ENCODE assay signal across 9 mouse cellular contexts in the genomic region with DNA sequence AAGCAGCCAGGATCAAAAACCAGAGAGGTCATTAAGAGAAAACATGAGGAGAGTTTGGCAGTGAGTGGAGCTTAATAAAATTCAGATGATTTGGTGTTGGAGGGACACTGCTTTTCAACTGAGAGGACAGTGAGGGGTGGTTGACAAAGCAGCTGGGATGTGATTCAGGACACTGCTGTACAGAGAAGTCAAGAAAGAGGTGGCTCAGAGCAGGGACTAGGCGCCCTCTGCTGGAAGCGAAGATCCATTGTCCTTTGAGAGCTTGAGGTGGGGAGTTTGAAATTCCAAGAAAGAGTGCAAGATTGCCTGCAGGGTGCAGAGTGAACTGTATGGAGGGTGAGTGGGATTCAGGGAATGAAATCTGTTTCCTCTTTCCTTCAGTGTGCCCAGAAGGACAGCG. TPM values are rescaled to one million over a fixed set of nuclear protein-coding genes. Genes with fewer than 3 reads are reported as not detected.
A peak's percentile ranks its signal among the peaks of the same experiment; 100 is the strongest.
DNase-seq lines count a peak whose midpoint lies in the region; ATAC-seq and TF ChIP-seq lines count a peak whose summit lies in the region.
"Had no signal": no experiment of that assay in that cellular context is flagged by ENCODE, and none has a peak within 500 bp of the region (broad histone marks: within the 10 kb centered on the region; RNA-seq: fewer than 3 reads in every experiment).

No protein-coding gene starts in this region.

- no peak overlapping the region for H3K4me3 ChIP-seq in midbrain, embryonic 10.5 days
- no peak overlapping the region for H3K4me3 ChIP-seq in midbrain, embryonic 15.5 days
- no peak overlapping the region for H3K4me3 ChIP-seq in small intestine, adult 2 months (ENCODE audit: low read depth, low read length)
- H3K4me3 ChIP-seq: liver, embryonic 15.5 days had no signal

- H3K36me3 ChIP-seq in midbrain, embryonic 10.5 days: no peaks in the 10 kb centered on the region
- no peaks in the 10 kb centered on the region for H3K36me3 ChIP-seq in midbrain, embryonic 15.5 days (replicated peaks)
- no peaks in the 10 kb centered on the region for H3K36me3 ChIP-seq in small intestine, adult 2 months (ENCODE audit: control insufficient read depth, insufficient read depth, low read length)
- H3K36me3 ChIP-seq: liver, embryonic 15.5 days had no signal

- no peaks in the 10 kb centered on the region for H3K4me1 ChIP-seq in midbrain, embryonic 10.5 days
- H3K4me1 ChIP-seq in midbrain, embryonic 15.5 days: no peaks in the 10 kb centered on the region
- H3K4me1 ChIP-seq in small intestine, adult 2 months (ENCODE audit: control insufficient read depth, insufficient read depth, insufficient read length, low read length): peaks cover 8% of the 10 kb centered on the region; the same call in 1 of the 2 replicates
- H3K4me1 ChIP-seq: liver, embryonic 15.5 days had no signal

- peak; percentile 78; the same call in 1 of the 2 replicates for TF ChIP-seq CTCF in small intestine, adult 2 months (IDR thresholded peaks at IDR 0.05; ENCODE audit: extremely low read depth, insufficient read length, insufficient replicate concordance, low read depth, low read length)

- DNase-seq in midbrain, embryonic 10.5 days (ENCODE audit: low spot score): peak; percentile 70
- DNase-seq in cerebellum, adult 9-11 months: peak; percentile 8
- peak; percentile 1 to 7 for DNase-seq in heart, postnatal 36 days
- peak; percentile 16 for DNase-seq in layer of hippocampus, adult 9-10 months (ENCODE audit: low spot score)
- DNase-seq in lung, postnatal 36 days: peak; percentile 25
- DNase-seq in thymus, postnatal 0 days (ENCODE audit: low spot score): no peak

- intact Hi-C loops in heart, postnatal 36 days (cut with DNase I): loop anchor here (1.0 kb wide), 1 partner anchor 183 kb away; no protein-coding TSS in a partner anchor

- 0% methylated on average over 3 of the region's 3 CpGs for WGBS in midbrain, embryonic 10.5 days
- 12% methylated on average over 3 of the region's 3 CpGs for WGBS in midbrain, embryonic 15.5 days
- 7% methylated on average over 3 of the region's 3 CpGs for WGBS in small intestine, adult 2 months

- no peak overlapping the region for H3K9ac ChIP-seq in midbrain, embryonic 15.5 days
- H3K9ac ChIP-seq: liver, embryonic 15.5 days had no signal

- no peaks in the 10 kb centered on the region for H3K9me3 ChIP-seq in midbrain, embryonic 10.5 days (replicated peaks)
- H3K9me3 ChIP-seq in midbrain, embryonic 15.5 days: no peaks in the 10 kb centered on the region
- H3K9me3 ChIP-seq: liver, embryonic 15.5 days had no signal

- no peak overlapping the region for H3K4me2 ChIP-seq in midbrain, embryonic 15.5 days
- H3K4me2 ChIP-seq: liver, embryonic 15.5 days had no signal

- TF ChIP-seq POLR2A in small intestine, adult 2 months (IDR thresholded peaks at IDR 0.05; ENCODE audit: low read depth, low read length): no peak

- H3K27ac ChIP-seq in midbrain, embryonic 10.5 days (replicated peaks): no peak overlapping the region
- no peak overlapping the region for H3K27ac ChIP-seq in midbrain, embryonic 15.5 days
- H3K27ac ChIP-seq in small intestine, adult 2 months (ENCODE audit: insufficient read depth, low read depth, low read length): no peak overlapping the region
- H3K27ac ChIP-seq: liver, embryonic 15.5 days had no signal

- no peak; the same call in 1 of the 2 replicates for ATAC-seq in midbrain, embryonic 15.5 days (replicated peaks)

- no peaks in the 10 kb centered on the region for H3K27me3 ChIP-seq in midbrain, embryonic 10.5 days (ENCODE audit: low read depth, poor library complexity, severe bottlenecking)
- no peaks in the 10 kb centered on the region for H3K27me3 ChIP-seq in midbrain, embryonic 15.5 days (replicated peaks)
- H3K27me3 ChIP-seq in small intestine, adult 2 months (ENCODE audit: control insufficient read depth, insufficient read depth, low read length): no peaks in the 10 kb centered on the region
- H3K27me3 ChIP-seq: liver, embryonic 15.5 days had no signal

RNA-seq across cellular contexts. Expression of a gene that starts 44.2 kb away (rescaled TPM):
- polyA plus RNA-seq in midbrain, embryonic 10.5 days (2016; fragmentation: Nextera tagmentation; extraction: Ambion mirVana): not detected in 2 replicates
- polyA plus RNA-seq in midbrain, embryonic 15.5 days (2015; fragmentation: Nextera tagmentation; extraction: Ambion mirVana): not detected in 2 replicates
- total RNA-seq in heart, postnatal 36 days (2021): not detected
- 394 and 1,292 TPM in 2 replicates for polyA plus RNA-seq in small intestine, adult 2 months (2012; rRNA removed)
- 79.6 and 104 TPM in 2 replicates for polyA plus RNA-seq in thymus, postnatal 0 days (2015; fragmentation: Nextera tagmentation; extraction: Ambion mirVana)
- polyA plus RNA-seq: liver, embryonic 15.5 days had no signal

Comparison
In these comparisons a context has a peak if more than half of its experiments do, and no peak if none do; other contexts are left out.
1. RNA of a gene that starts 44.2 kb away (polyA plus RNA-seq): 394 to 1,292 TPM in small intestine, adult 2 months and 79.6 to 104 TPM in thymus, postnatal 0 days; not detected in midbrain, embryonic 10.5 days and not detected in midbrain, embryonic 15.5 days; every median in the first group is over 10 times any median in the second.